In the genomic region with DNA sequence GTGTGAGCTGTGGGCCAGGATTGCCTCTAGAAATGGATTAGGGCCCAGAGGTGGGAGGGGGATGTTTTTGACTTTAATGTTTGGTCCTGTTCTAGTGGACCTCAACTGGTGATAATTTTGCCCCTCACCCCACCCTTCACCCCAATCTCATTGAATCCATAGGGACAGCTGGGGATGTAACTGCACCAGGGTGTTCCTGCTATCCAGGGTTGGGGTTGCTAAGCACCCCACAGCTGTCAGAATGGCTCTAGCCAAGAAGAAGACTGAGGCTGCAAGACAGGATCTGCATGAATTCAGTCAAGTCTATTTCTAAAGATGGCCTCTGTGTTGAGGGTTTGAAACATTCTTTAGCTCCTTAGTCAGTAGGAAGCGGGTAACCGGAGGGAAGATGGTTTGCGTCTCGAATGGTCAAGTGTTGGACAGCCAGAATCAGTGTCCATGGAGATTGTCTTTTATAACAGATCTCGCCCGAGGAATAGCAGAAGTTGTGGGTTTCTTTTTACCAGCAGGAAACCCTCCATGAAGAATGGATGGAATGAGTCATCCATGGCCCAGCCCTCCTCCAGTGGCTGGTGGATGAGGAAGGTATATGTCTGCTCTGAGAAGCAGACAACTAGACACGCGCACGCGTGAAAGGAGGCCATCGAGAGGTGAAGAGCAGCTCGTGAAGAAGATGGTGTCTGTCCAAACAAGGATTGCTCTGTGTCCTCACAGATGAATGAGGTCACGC, we compare ENCODE assay signal across 19 mouse cellular contexts. TPM values are rescaled to one million over a fixed set of nuclear protein-coding genes. Genes with fewer than 3 reads are reported as not detected.
DNase-seq lines count a peak whose midpoint lies in the region; ATAC-seq lines count a peak whose summit lies in the region.
"Had no signal": no experiment of that assay in that cellular context is flagged by ENCODE, and none has a peak within 500 bp of the region (broad histone marks: within the 10 kb centered on the region; RNA-seq: fewer than 3 reads in every experiment).

No protein-coding gene starts in this region.

- no peak overlapping the region for H3K27ac ChIP-seq in forebrain, embryonic 16.5 days (ENCODE audit: low read length)
- H3K27ac ChIP-seq: embryonic facial prominence, embryonic 12.5 days; heart, embryonic 13.5 days; intestine, embryonic 15.5 days; kidney, embryonic 15.5 days; limb, embryonic 15.5 days had no signal

- no peaks in the 10 kb centered on the region for H3K36me3 ChIP-seq in forebrain, embryonic 16.5 days (ENCODE audit: control insufficient read depth, insufficient read depth)
- H3K36me3 ChIP-seq: embryonic facial prominence, embryonic 12.5 days; heart, embryonic 13.5 days; intestine, embryonic 15.5 days; kidney, embryonic 15.5 days; limb, embryonic 15.5 days had no signal

- H3K4me3 ChIP-seq in forebrain, embryonic 16.5 days (replicated peaks; ENCODE audit: low read length): no peak overlapping the region
- H3K4me3 ChIP-seq: embryonic facial prominence, embryonic 12.5 days; heart, embryonic 13.5 days; intestine, embryonic 15.5 days; kidney, embryonic 15.5 days; limb, embryonic 15.5 days had no signal

- DNase-seq in heart, adult 11 months: peak; percentile 93
- no peak for DNase-seq in heart, postnatal 14 days
- DNase-seq in 416B (ENCODE audit: low read depth): peak; percentile 99
- peak; percentile 77 for DNase-seq in c-Kit-positive CD71-negative TER-119-negative erythroid progenitor cells, embryonic 14.5 days (ENCODE audit: low read depth)
- DNase-seq in adrenal gland, postnatal 10 days: no peak
- no peak for DNase-seq in adrenal gland, postnatal 4 days (ENCODE audit: low spot score in 2 of 2)
- DNase-seq: cerebellum, adult 2 months; forebrain, postnatal 0 days; gastrocnemius, postnatal 36 days; liver, postnatal 0 days; retina, postnatal 1 day; thymus, adult 18-20 months had no signal

- H3K4me1 ChIP-seq in forebrain, embryonic 16.5 days (replicated peaks; ENCODE audit: control insufficient read depth, insufficient read depth, low read length): 0 out of 2 replicates have a peak, but pooled peaks cover 2% of the 10 kb centered on the region
- H3K4me1 ChIP-seq: heart, embryonic 13.5 days; intestine, embryonic 15.5 days; kidney, embryonic 15.5 days; limb, embryonic 15.5 days had no signal

- H3K9me3 ChIP-seq in forebrain, embryonic 16.5 days (ENCODE audit: control insufficient read depth, low read length): no peaks in the 10 kb centered on the region
- H3K9me3 ChIP-seq: embryonic facial prominence, embryonic 12.5 days; heart, embryonic 13.5 days; intestine, embryonic 15.5 days; kidney, embryonic 15.5 days; limb, embryonic 15.5 days had no signal

- no peak overlapping the region for H3K4me2 ChIP-seq in forebrain, embryonic 16.5 days (ENCODE audit: low read length)
- H3K4me2 ChIP-seq: embryonic facial prominence, embryonic 12.5 days; heart, embryonic 13.5 days; intestine, embryonic 15.5 days; kidney, embryonic 15.5 days; limb, embryonic 15.5 days had no signal

- H3K9ac ChIP-seq in forebrain, embryonic 16.5 days (replicated peaks; ENCODE audit: low read depth, low read length): no peak overlapping the region
- H3K9ac ChIP-seq: embryonic facial prominence, embryonic 12.5 days; forebrain, postnatal 0 days; heart, embryonic 13.5 days; intestine, embryonic 15.5 days; kidney, embryonic 15.5 days; limb, embryonic 15.5 days; liver, postnatal 0 days had no signal

- intact Hi-C loops in heart, postnatal 14 days (cut with DNase I): no loop called here

- ATAC-seq in megakaryocyte progenitor cell, adult 5-6 weeks (replicated peaks; ENCODE audit: poor library complexity): peak; percentile 94
- no peak for ATAC-seq in forebrain, embryonic 16.5 days
- ATAC-seq: forebrain, postnatal 0 days; intestine, embryonic 15.5 days; liver, postnatal 0 days had no signal

- WGBS in forebrain, embryonic 16.5 days: 92% methylated on average over 13 of the region's 13 CpGs

- no peaks in the 10 kb centered on the region for H3K27me3 ChIP-seq in forebrain, embryonic 16.5 days (replicated peaks; ENCODE audit: control insufficient read depth, insufficient read depth, low read length)
- H3K27me3 ChIP-seq: embryonic facial prominence, embryonic 12.5 days; intestine, embryonic 15.5 days; kidney, embryonic 15.5 days; limb, embryonic 15.5 days had no signal

RNA-seq across cellular contexts. Expression of a gene that starts 30.5 kb away (rescaled TPM):
- 10 to 100 TPM; 32.1 to 36.1 TPM for total RNA-seq in heart, postnatal 14 days (2021)
- 14.9 and 18.2 TPM in 2 replicates for total RNA-seq in megakaryocyte progenitor cell, adult 5-6 weeks (2015)
- 25.3 and 26.1 TPM in 2 replicates for total RNA-seq in megakaryocyte progenitor cell, adult 5-6 weeks (2017)
- total RNA-seq in adrenal gland, postnatal 10 days (2021): 10 to 100 TPM; 31.2 to 36.5 TPM
- 10 to 100 TPM; 34.1 to 38.3 TPM for total RNA-seq in adrenal gland, postnatal 4 days (2021)
- polyA plus RNA-seq in forebrain, embryonic 16.5 days (2015; fragmentation: Nextera tagmentation; extraction: Ambion mirVana): 8.9 and 9.0 TPM in 2 replicates

Comparison
In these comparisons a context has a peak if more than half of its experiments do, and no peak if none do; other contexts are left out.
1. DNase-seq: peak in heart, adult 11 months (single experiment), 416B (single experiment) and c-Kit-positive CD71-negative TER-119-negative erythroid progenitor cells, embryonic 14.5 days (single experiment); none in heart, postnatal 14 days (0 of 2), adrenal gland, postnatal 10 days (single experiment) and adrenal gland, postnatal 4 days (0 of 2).